ENCODE assay signal across 7 mouse cellular contexts in genomic region chr5:137315084-137315903, GRCm38 (mm10). TPM values are rescaled to one million over a fixed set of nuclear protein-coding genes. Genes with fewer than 3 reads are reported as not detected.
DNase-seq lines count a peak whose midpoint lies in the region; ATAC-seq lines count a peak whose summit lies in the region.

No protein-coding gene starts in this region.

- peak overlapping the region; percentile 94 for H3K4me2 ChIP-seq in heart, embryonic 13.5 days
- peak overlapping the region; percentile 92 for H3K4me2 ChIP-seq in limb, embryonic 11.5 days (ENCODE audit: low read depth, severe bottlenecking)
- H3K4me2 ChIP-seq in midbrain, embryonic 12.5 days (replicated peaks), result peak overlapping the region; percentile 73; the same call in 1 of the 2 replicates

- peak; percentile 56 for DNase-seq in ovary, postnatal 36 days (ENCODE audit: low spot score)
- no peak for DNase-seq in ovary, adult 18-20 months (ENCODE audit: low spot score)
- DNase-seq in limb, embryonic 11.5 days (ENCODE audit: low spot score), result peak; percentile 58
- no peak for DNase-seq in right cerebral cortex, adult 18-20 months

- H3K27ac ChIP-seq in heart, embryonic 13.5 days (replicated peaks), result peak overlapping the region; percentile 93
- peak overlapping the region; percentile 90 for H3K27ac ChIP-seq in limb, embryonic 11.5 days (replicated peaks; ENCODE audit: low read depth, low read length)
- H3K27ac ChIP-seq in midbrain, embryonic 12.5 days (replicated peaks), result peak overlapping the region; percentile 80; the same call in 1 of the 2 replicates

- no peaks in the 10 kb centered on the region for H3K27me3 ChIP-seq in heart, embryonic 13.5 days (replicated peaks)
- H3K27me3 ChIP-seq in limb, embryonic 11.5 days (ENCODE audit: control insufficient read depth, insufficient read depth, low read length), result no peaks in the 10 kb centered on the region
- peaks cover 11% of the 10 kb centered on the region; the same call in 1 of the 2 replicates for H3K27me3 ChIP-seq in midbrain, embryonic 12.5 days

- H3K9ac ChIP-seq in heart, embryonic 13.5 days, result peak overlapping the region; percentile 97
- peak overlapping the region; percentile 0; the same call in 1 of the 2 replicates for H3K9ac ChIP-seq in limb, embryonic 11.5 days (ENCODE audit: low read length)
- H3K9ac ChIP-seq in midbrain, embryonic 12.5 days (replicated peaks), result peak overlapping the region; percentile 74

- H3K4me1 ChIP-seq in heart, embryonic 13.5 days, result peaks cover 40% of the 10 kb centered on the region
- peaks cover 27% of the 10 kb centered on the region for H3K4me1 ChIP-seq in limb, embryonic 11.5 days (ENCODE audit: control insufficient read depth, insufficient read depth, low read length)
- peaks cover 40% of the 10 kb centered on the region for H3K4me1 ChIP-seq in midbrain, embryonic 12.5 days

- ATAC-seq in common myeloid progenitor, adult 5-6 weeks (replicated peaks; ENCODE audit: low read depth, poor library complexity, severe bottlenecking), result peak; percentile 64
- no peak for ATAC-seq in heart, embryonic 13.5 days (ENCODE audit: extremely low read depth, insufficient number of reproducible peaks, low FRiP score, low TSS enrichment)
- no peak for ATAC-seq in limb, embryonic 11.5 days (ENCODE audit: insufficient number of reproducible peaks, low FRiP score, low TSS enrichment, low read depth)
- ATAC-seq in midbrain, embryonic 12.5 days (ENCODE audit: low FRiP score, low read depth), result no peak; the same call in 1 of the 2 replicates

- peaks cover 51% of the 10 kb centered on the region for H3K36me3 ChIP-seq in heart, embryonic 13.5 days
- H3K36me3 ChIP-seq in limb, embryonic 11.5 days (ENCODE audit: control insufficient read depth, insufficient read depth, low read length), result peaks cover 4% of the 10 kb centered on the region; the same call in 1 of the 2 replicates
- peaks cover 38% of the 10 kb centered on the region for H3K36me3 ChIP-seq in midbrain, embryonic 12.5 days

- WGBS in heart, embryonic 13.5 days, result 44% methylated on average over 30 of the region's 30 CpGs
- 40% methylated on average over 30 of the region's 30 CpGs for WGBS in limb, embryonic 11.5 days
- 34% methylated on average over 30 of the region's 30 CpGs for WGBS in midbrain, embryonic 12.5 days

- H3K9me3 ChIP-seq in heart, embryonic 13.5 days, result no peaks in the 10 kb centered on the region
- no peaks in the 10 kb centered on the region for H3K9me3 ChIP-seq in limb, embryonic 11.5 days (ENCODE audit: control insufficient read depth, low read length)
- no peaks in the 10 kb centered on the region for H3K9me3 ChIP-seq in midbrain, embryonic 12.5 days

- H3K4me3 ChIP-seq in heart, embryonic 13.5 days, result no peak overlapping the region
- H3K4me3 ChIP-seq in limb, embryonic 11.5 days (ENCODE audit: low read depth, low read length), result peak overlapping the region; percentile 71; the same call in 1 of the 2 replicates
- H3K4me3 ChIP-seq in midbrain, embryonic 12.5 days, result no peak overlapping the region

RNA-seq across cellular contexts. Expression of gene Trip6, which starts 1.1 kb away (rescaled TPM):
- 12.7 and 13.7 TPM in 2 replicates for total RNA-seq in common myeloid progenitor, adult 5-6 weeks (2017)
- 44.7 and 47.3 TPM in 2 replicates for polyA plus RNA-seq in heart, embryonic 13.5 days (2015; fragmentation: Nextera tagmentation; extraction: Ambion mirVana)
- polyA plus RNA-seq in limb, embryonic 11.5 days (2014; fragmentation: Nextera tagmentation; extraction: Ambion mirVana), result 56.5 and 57.2 TPM in 2 replicates
- 34.9 and 43.3 TPM in 2 replicates for polyA plus RNA-seq in midbrain, embryonic 12.5 days (2016; fragmentation: Nextera tagmentation; extraction: Ambion mirVana)

RNA-seq across cellular contexts. Expression of gene Srrt, which starts 7.8 kb away (rescaled TPM):
- 296 and 373 TPM in 2 replicates for total RNA-seq in common myeloid progenitor, adult 5-6 weeks (2017)
- 84.9 and 88.1 TPM in 2 replicates for polyA plus RNA-seq in heart, embryonic 13.5 days (2015; fragmentation: Nextera tagmentation; extraction: Ambion mirVana)
- 175 and 177 TPM in 2 replicates for polyA plus RNA-seq in limb, embryonic 11.5 days (2014; fragmentation: Nextera tagmentation; extraction: Ambion mirVana)
- polyA plus RNA-seq in midbrain, embryonic 12.5 days (2016; fragmentation: Nextera tagmentation; extraction: Ambion mirVana), result 178 and 180 TPM in 2 replicates

RNA-seq across cellular contexts. Expression of gene Slc12a9, which starts 18.1 kb away (rescaled TPM):
- total RNA-seq in common myeloid progenitor, adult 5-6 weeks (2017), result 2.1 and 5.8 TPM in 2 replicates
- polyA plus RNA-seq in heart, embryonic 13.5 days (2015; fragmentation: Nextera tagmentation; extraction: Ambion mirVana), result 8.1 and 8.7 TPM in 2 replicates
- polyA plus RNA-seq in limb, embryonic 11.5 days (2014; fragmentation: Nextera tagmentation; extraction: Ambion mirVana), result 4.7 and 6.4 TPM in 2 replicates
- 22.7 and 22.9 TPM in 2 replicates for polyA plus RNA-seq in midbrain, embryonic 12.5 days (2016; fragmentation: Nextera tagmentation; extraction: Ambion mirVana)

RNA-seq across cellular contexts. Expression of gene Ufsp1, which starts 20.9 kb away (rescaled TPM):
- total RNA-seq in common myeloid progenitor, adult 5-6 weeks (2017), result 3.2 and 4.4 TPM in 2 replicates
- polyA plus RNA-seq in heart, embryonic 13.5 days (2015; fragmentation: Nextera tagmentation; extraction: Ambion mirVana), result 8.1 and 8.8 TPM in 2 replicates
- 7.4 and 7.6 TPM in 2 replicates for polyA plus RNA-seq in limb, embryonic 11.5 days (2014; fragmentation: Nextera tagmentation; extraction: Ambion mirVana)
- polyA plus RNA-seq in midbrain, embryonic 12.5 days (2016; fragmentation: Nextera tagmentation; extraction: Ambion mirVana), result 7.9 and 8.0 TPM in 2 replicates

RNA-seq across cellular contexts. Expression of gene Ache, which starts 28.0 kb away (rescaled TPM):
- 6.3 and 6.6 TPM in 2 replicates for total RNA-seq in common myeloid progenitor, adult 5-6 weeks (2017)
- polyA plus RNA-seq in heart, embryonic 13.5 days (2015; fragmentation: Nextera tagmentation; extraction: Ambion mirVana), result 12.7 and 14.8 TPM in 2 replicates
- polyA plus RNA-seq in limb, embryonic 11.5 days (2014; fragmentation: Nextera tagmentation; extraction: Ambion mirVana), result 1.3 and 1.7 TPM in 2 replicates
- 5.0 and 5.3 TPM in 2 replicates for polyA plus RNA-seq in midbrain, embryonic 12.5 days (2016; fragmentation: Nextera tagmentation; extraction: Ambion mirVana)

Comparison
In these comparisons a context has a peak if more than half of its experiments do, and no peak if none do; other contexts are left out.
1. DNase-seq: peak in ovary, postnatal 36 days (single experiment) and limb, embryonic 11.5 days (single experiment); none in ovary, adult 18-20 months (single experiment) and right cerebral cortex, adult 18-20 months (single experiment).
2. H3K9ac ChIP-seq: peak in every context shown above with its lines; median percentile 97 in heart, embryonic 13.5 days; 74 in midbrain, embryonic 12.5 days; 0 in limb, embryonic 11.5 days.
3. Peak in every context shown above with its lines, with median percentiles within 50 percentile points of each other: H3K27ac ChIP-seq and H3K4me2 ChIP-seq.